Mouse (Mus musculus): ENCODE data around the gene Npcd.

Gene Npcd

DNA sequence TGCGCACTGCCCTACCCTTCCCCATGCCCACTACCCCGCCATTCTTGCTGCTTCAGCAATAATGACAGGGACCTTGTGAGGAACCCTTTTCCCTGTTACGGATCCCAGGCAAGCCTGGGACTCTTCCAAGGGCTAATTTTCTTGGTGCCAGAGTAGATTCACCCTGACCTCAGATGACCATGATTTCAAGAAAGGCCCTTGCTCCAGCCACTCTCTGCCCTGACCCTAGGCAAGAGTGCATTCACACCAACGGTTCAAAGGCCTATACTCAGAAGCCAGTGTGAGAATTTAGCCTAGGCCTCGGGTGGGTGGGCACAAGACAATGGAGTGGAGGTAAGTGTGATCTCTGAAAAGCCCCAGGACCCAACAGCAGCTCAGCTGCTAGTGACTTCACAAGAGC is 4.6 kb downstream of the Npcd start:
- DNase-seq = peak; percentile 51

DNA sequence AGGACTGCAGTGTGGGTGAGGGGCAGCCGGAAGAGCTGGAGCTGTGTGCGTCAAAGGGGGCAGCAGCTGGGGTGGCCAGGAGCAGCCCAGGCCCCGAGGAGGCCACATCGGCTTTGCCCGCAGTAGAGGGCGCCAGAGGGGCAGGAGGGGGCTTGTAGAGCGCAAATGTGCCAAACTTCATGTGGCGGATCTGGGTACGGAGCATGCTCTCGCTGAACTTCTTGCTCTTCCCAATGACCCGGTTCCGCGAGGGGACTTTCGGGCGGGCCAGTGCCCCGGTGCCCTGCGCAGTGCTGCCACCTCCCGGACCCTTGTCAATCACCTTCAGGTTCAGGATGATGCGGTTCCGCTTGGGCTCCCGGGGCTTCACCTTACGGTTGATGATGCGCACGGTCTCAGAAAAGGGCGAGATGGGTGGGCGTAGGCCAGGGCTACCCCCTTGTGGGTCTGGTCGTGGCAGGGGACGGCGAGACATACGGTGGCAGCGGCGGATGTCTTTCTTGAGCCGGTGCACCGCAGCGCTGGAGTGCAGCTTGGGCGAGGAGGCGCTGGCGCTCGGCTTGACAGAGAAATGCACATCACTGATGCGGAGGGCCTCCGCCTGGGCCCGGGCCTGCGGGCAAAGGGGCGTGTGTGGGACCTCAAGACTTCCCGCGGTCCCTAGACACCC is 5.5 kb downstream of the Npcd start:
- no peak for DNase-seq

DNA sequence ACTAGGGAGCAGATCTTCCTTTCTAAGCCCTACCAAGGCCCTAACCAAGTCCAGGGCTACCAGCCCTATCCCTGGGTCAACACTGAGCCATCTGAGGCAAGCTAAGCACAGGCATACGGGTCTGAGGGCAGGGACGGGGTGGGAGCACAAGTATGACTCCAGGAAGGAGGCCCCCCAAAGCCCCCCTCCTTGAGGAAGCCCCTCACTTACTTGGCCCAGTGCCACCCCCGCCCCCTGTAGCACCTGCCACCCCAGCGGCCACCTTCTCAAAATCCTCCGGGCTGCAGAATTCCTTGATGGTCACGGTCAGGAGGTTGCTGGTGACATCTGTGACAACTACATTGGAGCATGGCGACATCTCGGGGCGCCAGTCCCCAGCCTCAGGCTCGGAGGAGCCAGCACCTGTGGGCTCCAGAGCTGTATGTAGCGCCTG is 6.2 kb downstream of the Npcd start:
- DNase-seq = no peak

DNA sequence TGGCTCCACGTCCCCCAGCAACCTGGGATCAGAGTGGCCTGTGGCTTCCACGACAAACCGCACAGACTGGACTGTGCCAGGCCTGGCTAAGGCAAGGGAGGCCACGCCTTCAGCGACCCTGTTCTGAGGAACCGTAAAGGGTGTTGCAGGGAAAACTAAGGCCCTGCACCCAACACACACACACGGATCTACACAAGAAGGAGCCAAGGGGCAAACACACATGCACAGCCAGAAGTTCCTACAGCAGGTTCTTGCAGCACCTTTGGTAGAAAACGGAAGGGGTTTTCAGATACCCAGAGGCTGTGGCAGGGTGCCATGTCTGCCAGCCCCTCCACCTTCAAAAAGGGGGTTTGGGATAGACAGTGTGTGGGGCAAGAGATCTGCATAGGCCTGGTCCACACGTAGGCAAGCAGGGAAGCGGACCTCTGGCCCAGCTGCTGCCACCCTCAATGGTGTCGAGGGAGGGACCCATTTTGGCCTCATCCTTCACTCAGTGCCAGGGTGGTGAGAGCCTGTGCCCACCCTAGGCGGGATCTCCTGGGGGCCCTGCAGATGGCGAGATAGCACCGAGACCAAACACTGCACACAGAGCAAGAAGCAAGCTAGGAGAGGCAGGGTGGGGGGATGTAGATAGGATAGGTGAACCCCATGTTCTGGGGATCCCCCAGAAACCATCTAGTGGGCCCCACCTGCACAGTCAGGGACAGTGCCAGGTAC is 6.8 kb downstream of the Npcd start:
- DNase-seq = peak; percentile 63

DNA sequence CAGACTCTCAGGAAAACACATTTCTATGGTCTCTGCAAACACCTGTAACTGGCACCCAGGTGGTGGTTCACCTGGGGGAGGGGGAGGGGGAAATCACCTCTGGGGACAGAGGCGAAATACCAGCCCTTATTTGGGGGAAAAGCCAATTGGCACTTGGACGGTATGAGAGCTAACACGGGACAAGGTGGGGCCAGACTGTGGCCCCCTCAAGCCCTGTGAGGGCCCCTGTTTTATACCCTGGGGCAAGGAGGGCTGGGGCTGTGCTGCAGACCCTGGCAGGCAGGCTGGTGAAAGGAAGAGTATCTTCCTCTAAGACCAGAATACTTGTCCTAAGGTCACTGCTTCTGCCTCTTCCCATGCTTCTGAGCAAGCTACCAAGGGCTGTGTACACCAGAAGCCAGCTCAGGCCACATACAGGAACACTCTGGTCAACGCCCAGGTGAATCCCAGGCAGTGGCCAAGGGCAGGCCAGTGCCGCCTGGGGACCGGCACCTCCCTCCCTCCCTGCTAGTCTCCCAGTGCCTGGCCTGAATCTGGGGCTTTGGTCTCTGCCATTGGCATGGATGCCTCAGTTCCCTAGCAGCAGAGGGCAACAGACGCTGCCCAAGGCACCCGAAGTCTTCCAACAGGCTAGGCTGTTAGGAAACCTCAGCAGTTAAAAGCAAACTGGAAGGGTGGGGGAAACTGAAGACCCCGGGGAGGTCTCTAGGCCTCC is 7.7 kb downstream of the Npcd start:
- peak; percentile 58 for DNase-seq

DNA sequence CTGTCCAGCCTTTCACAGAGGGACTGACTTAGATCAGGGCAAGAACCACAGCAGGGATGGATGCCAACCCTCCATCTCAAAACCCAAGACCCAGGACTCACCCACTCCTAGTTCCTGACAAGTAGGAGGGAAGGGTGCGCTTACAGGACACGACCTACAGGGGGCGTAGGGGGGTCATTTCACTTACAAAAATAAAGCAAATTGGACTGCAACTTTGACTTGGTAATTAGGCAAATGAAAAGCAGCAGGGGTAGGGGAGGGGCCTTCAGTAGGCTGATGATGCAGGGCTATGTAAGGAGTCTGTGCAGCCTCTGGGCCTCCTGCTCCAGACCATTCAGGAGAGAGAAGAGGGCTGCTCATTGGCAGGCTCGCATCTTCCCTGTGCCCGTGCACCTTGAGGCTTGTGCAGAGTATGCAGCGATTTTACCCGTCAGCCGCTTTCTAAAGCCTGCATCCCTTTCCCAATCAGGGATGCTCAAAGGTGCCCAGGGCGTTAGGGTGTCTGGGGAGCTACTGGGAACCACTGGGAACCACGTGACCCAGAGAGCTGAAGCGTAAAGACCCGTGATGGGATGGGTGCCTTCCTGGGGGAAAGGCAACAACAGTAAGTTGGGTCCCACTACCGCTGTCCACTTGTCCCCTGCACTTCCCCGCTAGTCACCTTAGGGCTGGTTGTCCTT is 8.8 kb downstream of the Npcd start:
- DNase-seq = peak; percentile 61

DNA sequence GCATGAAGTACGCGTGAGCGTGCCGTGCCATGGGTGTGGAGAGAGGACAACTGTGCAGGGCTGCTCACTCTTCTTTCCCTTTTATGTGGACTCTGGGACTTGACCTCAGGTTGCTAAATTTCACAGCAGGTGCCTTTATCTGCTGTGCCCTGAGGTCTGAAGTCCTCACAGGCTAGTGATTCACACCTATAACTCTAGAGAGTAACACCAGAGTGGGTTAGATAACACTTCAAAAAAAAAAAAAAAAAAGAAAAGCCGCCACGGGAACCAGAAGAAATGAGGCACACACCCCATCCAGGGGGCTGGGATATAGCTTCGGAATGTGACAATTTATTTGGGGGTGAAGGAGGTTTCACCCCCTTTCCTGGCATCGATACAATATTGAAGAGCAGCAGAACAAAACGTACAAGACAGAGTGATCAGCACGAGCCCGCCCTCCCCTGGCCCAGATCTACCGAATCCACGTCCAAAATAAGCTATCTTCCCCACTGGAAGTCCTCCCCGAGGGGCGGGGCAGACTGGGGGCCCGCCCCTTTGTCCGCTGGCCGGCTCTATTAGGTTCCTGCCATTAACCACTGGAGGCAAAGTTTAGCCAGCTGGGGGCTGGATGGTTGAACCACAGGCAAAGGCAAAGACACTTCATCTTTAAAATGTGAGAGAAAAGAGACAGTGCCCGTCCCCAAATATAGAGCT is 10.3 kb downstream of the Npcd start:
- DNase-seq = peak; percentile 60

DNA sequence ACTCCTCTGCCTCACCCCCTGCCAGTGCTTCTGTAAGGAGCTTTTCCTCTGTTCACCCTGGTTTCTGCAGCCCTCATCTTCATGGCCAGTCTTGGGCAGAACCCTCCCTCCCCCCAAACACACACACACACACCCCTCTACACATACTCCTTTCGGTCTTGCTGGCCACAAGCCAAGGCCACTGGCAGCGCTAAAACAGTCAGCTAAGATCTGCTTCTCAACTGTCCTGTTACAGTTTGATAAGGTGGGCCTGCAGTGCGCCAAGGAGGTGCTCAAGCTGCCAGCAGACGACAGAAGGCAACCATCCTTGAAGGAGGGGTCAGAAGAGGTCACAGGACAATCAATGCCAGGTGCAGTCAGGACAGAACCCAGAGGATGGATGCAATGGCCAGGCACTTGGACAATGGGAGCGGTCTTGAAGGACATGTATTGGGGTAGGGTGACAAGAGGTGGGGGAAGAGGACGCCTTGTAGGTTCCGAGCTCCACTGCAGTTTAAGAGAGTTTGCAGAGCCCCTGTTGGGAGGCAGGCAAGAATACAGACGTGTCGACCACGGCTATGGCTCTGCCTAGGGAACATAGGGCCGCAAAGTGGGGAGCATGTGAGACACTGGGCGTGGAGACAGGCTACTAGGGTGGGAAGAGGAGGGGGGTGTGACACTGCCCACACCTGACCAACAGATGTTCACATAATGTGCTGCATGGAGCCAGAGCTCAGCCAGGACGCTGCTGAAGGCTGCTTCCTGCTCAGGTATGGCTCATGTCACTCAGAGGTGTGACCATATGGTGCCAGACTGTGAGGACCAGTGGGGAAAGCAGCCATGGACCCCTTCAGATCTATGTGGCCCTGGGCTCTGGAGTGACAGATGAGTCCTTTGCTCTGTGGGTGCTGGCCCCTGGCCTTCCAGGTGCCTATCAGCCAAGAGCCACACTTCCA is 11.5 kb downstream of the Npcd start:
- peak; percentile 51 for DNase-seq

DNA sequence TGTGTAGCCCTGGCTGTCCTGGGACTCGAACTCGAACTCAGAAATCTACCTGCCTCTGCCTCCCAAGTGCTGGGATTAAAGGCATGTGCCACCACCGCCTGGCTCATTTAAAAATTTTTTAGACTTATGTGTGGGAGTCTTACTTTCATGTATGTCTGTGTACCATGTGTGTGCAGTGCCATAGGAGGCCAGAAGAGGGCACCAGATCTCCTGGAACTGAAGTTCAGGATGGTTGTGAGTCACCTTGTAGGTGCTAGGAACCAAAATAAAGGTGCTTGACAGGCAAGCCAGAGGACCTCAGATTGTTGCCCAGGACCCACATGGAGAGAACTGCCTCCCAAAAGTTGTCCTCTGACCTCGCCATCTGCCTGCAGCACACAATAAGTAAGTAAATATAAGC is 15.7 kb downstream of the Npcd start:
- DNase-seq = peak; percentile 24

DNA sequence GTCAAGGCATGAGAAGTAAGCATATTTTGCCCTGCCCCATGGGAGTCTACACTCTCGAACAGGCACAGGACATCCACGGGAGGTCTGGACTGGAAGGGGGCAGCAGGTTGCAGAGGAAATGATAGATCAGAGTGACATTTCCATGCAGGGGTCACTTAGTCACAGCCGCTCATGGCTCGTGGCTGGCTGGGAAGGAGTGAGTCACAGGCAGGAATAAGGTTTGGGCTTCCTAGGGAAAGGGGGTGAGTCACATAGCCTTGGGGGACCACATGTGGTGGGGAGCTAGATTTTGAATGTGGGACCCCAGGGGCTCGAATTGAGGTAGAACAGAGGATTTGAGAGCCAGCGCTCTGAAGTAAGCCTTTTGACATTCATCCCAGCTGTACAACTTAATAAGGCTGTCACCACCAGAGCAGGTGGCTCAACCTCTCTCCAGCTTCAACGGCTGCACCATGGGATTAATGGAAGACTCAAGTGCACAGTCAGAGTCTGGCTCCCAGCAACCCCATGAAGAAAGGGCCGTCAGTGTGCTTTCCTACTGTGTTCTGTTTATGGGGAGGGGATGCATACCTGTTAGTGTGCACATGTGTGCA is 20.3 kb downstream of the Npcd start:
- peak; percentile 24 for DNase-seq

DNA sequence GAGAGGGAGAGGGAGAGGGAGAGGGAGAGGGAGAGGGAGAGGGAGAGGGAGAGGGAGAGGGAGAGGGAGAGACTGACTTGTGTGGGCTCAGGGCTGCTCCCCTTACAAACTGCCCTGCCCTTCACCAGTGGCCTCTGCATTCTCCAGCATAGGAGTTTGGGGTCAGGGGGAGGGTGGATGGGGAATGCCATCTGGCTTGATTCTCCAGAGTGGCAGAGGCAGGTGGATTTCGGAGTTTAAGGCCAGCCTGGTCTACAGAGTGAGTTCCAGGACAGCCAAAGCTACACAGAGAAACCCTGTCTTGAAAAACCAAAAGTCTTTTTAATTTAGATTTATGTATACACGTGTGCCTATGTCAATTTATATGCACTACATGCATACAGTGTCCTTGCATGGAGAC is 21.2 kb downstream of the Npcd start:
- peak; percentile 23 for DNase-seq

DNA sequence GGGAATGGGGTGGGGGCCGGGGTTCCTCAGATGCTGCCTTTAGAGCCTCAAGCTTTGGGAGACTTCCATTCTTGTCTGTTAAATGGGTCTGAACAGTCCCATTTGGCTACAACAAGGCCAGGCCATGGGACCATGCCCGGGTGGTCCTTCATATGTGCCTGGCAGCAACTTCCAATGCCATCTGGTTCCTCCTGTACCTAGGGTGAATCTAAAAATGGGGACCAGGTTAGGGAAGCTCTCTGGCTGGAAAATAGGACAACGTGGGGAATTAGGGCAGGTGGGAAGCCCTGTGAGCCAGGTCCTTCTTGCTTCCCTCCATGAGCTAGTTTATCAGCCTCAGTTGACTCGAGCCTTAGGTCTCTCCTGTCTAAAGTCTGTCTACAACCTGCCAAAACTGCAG is 23.0 kb downstream of the Npcd start:
- DNase-seq = peak; percentile 79

DNA sequence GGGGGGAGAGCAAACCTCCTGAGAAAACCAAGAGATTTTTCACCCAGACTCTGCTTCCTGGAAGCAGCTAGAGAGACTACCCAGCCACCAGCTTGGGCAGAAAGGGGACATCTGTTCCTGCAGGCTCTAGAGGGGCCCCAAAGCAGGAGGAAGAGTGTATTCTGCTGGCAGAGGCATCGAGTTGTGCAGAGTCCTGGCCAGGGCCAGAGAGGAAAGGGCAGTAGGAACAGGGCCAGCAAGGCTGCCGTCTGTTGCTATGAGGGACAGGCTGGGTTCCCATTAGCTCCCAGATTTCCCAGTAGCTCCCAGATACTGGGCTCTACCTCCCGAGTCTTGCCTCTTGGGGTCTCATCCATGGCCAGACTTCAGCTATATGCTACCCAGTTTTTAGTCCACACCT is 24.0 kb downstream of the Npcd start:
- peak; percentile 95 for DNase-seq

DNA sequence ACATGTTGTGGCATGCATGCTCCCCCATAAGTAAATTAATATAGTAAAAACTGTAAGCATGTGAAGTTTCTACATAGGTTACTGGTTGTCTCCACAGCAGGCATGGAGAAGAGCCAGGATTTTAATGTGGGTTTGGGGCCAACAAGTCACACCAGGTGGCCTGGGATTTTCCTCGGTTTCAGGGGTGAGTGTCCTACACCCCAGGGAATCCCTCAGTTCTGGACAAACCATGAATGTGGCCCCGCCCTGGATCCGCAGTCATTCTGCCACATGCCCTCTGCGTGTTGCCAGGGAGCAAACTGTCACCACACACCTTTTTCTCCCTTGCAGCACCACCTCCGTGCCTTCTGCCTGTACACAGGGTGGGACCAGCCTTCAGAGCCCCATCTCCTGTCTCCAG is 25.4 kb downstream of the Npcd start:
- DNase-seq = peak; percentile 78

DNA sequence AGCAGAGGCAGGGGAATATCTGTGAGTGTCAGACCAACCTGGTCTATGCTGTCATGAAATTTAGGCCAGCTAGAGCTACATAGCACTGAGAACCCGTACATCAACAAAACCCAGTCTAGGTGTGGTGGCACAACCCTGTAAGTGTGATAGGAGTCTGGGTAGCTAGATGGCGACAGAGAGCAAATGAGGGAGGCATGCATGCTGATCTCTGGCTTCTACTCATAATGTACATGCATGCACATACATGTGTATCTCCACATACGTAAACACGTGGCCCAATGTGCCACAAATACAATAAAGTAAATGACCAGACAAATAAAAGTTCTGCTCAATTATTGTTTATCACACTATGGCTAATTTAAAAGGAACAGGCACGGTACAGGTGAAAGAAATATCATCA is 25.9 kb downstream of the Npcd start:
- DNase-seq = peak; percentile 75

DNA sequence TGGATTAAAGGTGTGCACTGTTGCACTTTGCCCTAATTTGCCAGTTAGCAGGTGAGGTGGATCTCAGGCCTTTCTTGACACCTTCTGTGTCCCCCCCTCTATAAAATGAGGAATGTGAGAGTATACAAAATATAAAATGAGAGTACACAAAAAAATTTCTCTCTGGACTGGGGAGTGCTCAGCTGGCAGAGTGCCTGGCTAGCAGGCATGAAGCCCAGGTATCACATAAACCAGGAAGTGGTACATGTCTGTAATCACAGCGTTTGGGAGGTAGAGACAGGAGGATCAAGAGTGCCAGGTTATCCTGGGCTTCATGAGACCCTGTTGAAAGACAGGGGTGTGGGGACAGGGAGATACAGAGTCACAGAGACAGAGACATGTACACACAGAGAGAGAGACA is 27.0 kb downstream of the Npcd start:
- peak; percentile 52 for DNase-seq

DNA sequence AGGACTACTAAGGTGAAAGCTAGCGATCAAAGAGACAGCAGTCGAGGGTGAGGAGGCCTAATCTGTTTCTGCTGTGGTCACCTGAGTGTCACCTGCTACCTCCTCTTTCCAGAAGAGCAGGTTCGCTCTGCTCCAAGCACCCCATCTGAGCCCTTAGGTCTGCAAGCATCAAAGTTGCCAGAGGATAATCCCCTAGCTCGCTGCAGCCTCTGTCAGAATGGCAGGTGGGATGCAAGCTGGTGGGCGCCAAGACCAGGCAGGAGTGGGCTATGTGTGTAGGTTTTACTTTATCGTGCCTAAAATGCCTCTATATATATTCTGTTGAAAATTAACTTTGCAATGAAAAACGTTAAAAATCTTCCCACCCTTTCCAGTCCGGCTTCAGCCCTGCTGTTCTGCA is 28.8 kb downstream of the Npcd start:
- peak; percentile 48 for DNase-seq

DNA sequence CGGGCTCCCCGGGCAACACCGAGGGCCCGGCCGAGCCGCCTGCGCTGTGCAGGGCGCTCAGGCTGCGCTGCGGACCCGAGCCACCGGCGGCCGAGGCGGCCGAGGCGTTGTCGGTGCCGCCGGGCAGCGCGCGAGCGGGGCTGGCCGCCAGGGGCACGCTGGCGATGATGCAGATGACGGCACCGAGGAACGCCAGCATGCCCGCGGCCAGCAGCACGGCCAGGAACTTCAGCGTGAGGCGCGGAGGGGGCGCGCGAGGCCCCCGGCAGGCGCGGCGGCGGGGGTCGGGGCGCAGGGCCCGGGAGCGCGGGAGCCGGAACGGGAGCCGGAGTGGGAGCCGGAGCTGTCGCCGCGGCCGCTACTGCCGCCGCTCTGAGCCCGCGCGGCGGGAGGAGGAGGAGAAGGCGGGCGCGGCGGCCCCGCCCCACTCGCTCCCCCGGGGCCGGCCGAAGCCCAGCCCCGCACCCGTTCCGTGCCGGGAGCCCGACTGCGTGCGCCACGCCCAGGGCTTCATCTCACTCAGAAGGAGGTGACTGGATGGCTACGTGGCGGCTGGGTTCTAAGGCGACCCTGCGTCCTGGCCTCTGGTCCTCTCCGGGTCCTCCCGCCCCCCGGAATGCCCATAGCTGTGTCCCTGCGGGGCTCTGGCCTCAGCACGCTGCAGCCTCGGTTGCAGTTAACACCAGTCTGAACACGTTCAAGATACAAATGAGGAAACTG is 29.5 kb downstream of the Npcd start, which contains the start of gene Nptxr:
Nptxr (minus strand) TSS at position 415 of the 720 bp plus-strand sequence.
- peak; percentile 79 for DNase-seq

DNA sequence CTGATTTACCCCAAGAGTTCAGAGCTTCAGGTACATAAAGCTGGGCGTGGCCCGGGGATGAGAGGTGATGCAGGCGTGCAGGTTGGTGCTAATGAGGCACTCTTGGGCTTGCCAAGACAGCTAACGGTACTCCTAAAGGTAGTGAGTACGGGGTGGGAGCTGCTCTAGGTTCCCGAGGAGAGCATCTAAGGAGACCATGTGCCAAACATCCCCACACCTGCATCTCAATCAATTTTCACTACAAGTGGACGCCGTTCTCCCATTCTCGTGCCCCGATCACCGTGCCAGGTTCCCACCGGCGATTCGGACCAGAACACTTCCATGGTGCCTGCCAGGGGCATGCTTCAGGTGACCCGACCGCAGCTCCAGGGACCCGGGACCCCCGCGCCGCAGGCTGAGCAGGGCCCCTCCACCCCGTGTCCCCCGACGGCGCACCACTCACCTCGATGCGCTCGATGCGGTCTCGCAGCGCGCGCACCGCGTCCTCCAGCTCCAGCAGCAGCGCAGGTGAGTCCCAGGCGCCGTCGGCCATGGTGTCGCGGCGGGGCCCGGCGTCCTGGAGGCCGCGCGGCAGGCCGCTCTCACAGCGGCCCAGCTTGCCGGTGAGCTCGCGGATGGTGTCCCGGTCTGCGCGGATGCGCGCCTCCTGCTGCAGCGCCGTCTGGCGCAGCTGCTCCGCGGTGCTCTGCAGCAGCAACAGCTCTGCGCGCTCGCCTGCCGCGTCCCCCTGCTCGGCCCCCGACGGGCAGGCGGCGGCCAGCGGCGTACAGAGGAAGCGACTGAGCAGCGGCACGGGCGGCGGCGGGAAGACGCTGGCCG is 30.3 kb downstream of the Npcd start:
- DNase-seq = peak; percentile 68
